Mouse (Mus musculus) erythroid progenitor cell, adult 5-6 weeks (primary cell): ENCODE measurements around the gene Lysmd4. TPM values are rescaled to one million over a fixed set of nuclear protein-coding genes. Genes with fewer than 3 reads are reported as not detected.

Source experiments
- ATAC-seq: replicated peaks from 2 replicates; pipeline ENCODE4 v1.8.0; 2016; ENCODE audit warnings: moderate number of reproducible peaks, mild to moderate bottlenecking, moderate TSS enrichment, inconsistent platforms; ENCODE audit not compliant: poor library complexity, low FRiP score, severe bottlenecking
- total RNA-seq, 2 experiments: library from RNA; stranded (forward) in 1 of 2; stranded (reverse) in 1 of 2; fragments of 150-400 nt in 1 of 2; fragments of 186-747, 209-891 nt in 1 of 2; gene quantifications; 2 replicates each; pipeline versions ENCODE4 v1.2.3 to v1.2.4; 2015 to 2017; ENCODE audit warnings: low replicate concordance in 2 of 2

Gene Lysmd4
- 1.8 TPM in 1 of 2 replicates, not detected in the other for total RNA-seq (2015; ENCODE audit: low replicate concordance)
- 1.3 and 2.3 TPM in 2 replicates for total RNA-seq (2017; ENCODE audit: low replicate concordance)

GRCm38 (mm10) chr7:67222220-67222862, at the start of gene Lysmd4:
TSS of gene Lysmd4 (plus strand) at chr7:67222544.
- ATAC-seq, result peak; percentile 98

DNA sequence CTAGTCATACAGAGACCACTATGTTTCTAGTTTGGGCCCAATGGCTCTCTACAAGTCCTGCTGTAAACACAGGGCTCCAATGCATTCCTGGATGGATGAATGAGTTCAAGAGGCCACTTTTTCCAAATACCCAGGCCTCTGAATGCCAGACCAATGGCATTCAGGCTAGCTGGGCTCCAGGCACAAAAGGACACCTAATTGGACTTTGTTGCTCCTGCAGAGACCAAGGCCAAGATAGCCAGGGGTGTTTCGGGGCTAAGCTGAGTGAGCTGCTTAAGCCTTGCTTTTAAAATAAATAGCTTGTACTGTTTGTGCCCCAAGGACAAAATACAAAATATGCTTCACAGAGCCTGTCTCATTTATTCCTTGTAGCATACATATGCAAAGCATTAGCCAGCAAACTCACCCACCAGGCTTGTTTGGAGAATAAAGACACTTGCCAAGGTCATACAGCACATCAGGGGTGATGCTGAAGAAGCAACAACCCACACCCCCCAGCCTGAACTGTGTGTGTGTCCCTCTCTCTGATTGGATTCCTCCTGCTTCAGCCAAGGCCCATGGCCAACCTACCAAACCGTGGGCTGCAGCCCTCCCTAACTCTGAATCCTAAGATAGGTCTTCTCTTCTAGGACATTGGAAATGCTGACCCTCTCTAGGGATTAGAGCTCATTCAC, 48.7 kb upstream of the Lysmd4 start:
- no peak for ATAC-seq

GRCm38 (mm10) chr7:67183786-67184185, 38.6 kb upstream of the Lysmd4 start:
- no peak for ATAC-seq

DNA sequence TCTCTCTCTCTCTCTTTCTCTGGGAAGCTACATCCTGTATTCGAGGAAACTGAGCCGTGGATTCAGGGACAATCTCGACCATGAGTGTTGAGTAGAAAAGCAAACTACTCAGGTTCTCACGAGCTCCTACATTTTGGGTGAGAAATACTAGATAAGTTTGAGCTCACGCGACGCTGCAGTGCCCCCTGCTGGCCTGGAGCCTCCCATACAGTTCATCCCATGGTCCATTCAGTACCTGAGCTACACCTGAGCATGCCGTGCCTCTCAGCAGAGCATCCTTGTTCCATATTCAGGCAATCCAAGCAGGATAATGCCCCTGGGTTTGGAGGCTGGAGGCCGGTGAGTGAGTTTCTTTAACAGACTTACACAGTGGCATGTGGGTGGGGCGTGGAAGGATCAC, 22.9 kb upstream of the Lysmd4 start:
- 0 out of 2 replicates have a peak, but pooled peaks have one; percentile 63 for ATAC-seq

GRCm38 (mm10) chr7:67203625-67204024, 18.7 kb upstream of the Lysmd4 start:
- ATAC-seq, result no peak

- ATAC-seq, result no peak
These were observed 16.5 kb upstream of the Lysmd4 start for GRCm38 (mm10) chr7:67205734-67206425.

GRCm38 (mm10) chr7:67206496-67206895, 15.8 kb upstream of the Lysmd4 start:
- no peak for ATAC-seq

- ATAC-seq, result no peak
These were observed 14.6 kb upstream of the Lysmd4 start for GRCm38 (mm10) chr7:67207701-67208100.

- no peak for ATAC-seq
These were observed 14.0 kb upstream of the Lysmd4 start for GRCm38 (mm10) chr7:67208317-67208716.

- no peak for ATAC-seq
These were observed 12.1 kb upstream of the Lysmd4 start for GRCm38 (mm10) chr7:67210004-67210833.

- ATAC-seq, result no peak
These were observed 11.0 kb upstream of the Lysmd4 start for GRCm38 (mm10) chr7:67211341-67211740.

DNA sequence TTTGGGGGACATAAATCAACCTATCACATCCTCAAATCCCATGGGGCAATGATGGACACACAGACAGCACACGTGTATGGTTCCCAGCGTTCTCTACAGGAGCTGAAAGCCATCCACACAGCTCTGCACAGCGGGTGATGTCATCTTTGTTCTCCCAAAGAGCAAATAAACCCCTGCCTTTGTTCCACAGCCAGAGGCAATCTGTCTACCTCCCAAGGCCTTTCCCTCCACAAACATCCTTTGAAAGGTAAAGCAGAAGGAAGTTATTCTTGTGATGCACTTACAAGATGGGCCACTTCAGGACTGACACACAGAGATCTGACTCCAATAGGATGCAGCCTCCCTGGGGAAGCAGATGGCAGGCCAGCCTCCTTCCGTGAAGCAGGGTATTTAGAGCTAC, 10.4 kb upstream of the Lysmd4 start:
- ATAC-seq, result no peak

DNA sequence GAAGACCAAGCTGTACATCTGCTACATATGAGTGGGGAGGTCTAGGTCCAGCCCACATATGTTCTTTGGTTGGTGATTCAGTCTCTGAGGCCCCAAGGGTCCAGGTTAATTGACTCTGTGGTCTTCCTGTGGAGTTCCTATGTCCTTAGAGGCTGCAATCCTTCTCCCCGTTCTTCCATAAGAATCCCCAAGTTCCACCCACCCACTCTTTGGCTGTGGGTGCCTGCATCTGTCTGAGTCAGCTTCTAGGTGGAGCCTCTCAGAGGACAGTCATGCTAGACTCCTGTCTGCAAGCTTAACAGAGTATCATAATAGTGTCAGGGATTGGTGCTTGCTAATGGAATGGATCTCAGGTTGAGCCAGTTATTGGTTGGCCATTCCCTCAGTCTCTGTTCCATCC, 8.8 kb upstream of the Lysmd4 start:
- no peak for ATAC-seq

DNA sequence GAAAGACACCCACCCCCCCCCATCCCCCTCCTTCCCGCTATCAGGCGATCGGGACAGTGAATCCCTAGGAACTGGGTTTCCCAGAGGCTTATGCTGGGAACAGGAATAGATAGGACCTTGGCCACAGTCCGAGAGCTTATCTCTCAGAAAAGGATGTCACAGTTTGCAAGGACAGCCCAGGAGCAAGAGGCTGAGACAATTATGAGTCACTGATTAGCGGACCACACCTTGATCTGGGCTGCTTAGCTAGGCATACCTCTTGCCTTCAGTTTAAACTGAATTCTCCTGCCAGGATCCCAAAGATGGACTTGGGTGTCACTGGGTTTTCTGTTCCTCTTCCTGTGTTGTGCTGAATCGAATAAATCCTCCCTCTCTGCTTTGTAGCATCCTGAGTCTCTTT, 6.0 kb upstream of the Lysmd4 start:
- no peak for ATAC-seq

DNA sequence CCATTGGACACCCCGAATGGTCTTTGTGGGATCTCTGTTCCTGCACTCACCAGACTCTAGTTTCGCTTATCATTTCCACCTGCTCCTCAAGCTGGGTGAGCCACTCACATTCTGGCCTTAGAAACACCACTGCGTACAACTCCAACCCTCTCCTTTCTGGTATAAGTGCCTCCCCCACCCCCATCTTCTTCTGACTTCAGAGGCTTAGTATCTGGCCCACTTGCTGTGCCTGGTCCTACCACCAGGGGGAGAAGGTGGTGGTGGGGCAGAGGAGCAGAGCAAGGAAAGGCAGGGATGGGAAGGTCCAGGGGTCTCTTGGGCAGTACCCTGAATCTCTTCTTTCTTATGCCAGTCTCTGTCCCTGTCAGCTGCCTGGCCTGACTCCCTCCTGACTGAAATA, 5.3 kb upstream of the Lysmd4 start:
- peak; percentile 69 for ATAC-seq

- no peak for ATAC-seq
These were observed 3.7 kb downstream of the Lysmd4 start for GRCm38 (mm10) chr7:67225943-67226625.

DNA sequence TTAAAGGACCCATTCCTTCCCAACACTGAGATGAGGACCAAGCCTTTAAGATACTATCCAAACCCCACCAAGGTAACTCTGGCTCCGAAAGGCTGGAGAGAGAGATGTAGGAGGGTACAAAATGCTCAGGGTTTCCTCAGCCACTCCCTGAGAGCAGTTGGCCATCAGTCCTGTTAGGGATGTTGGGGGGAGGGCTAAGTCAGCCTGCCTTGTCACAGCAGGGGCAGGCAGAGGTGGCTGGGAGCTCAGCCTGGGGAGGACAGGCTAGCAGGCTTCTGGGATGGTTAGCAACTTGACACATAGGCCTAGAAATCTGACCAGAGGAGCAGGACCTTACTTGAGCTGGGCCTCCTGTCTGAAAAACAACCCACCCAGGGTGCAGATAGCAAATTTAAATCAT, 5.2 kb downstream of the Lysmd4 start:
- ATAC-seq, result no peak

- no peak for ATAC-seq
These were observed 6.0 kb downstream of the Lysmd4 start for GRCm38 (mm10) chr7:67228390-67228789.

DNA sequence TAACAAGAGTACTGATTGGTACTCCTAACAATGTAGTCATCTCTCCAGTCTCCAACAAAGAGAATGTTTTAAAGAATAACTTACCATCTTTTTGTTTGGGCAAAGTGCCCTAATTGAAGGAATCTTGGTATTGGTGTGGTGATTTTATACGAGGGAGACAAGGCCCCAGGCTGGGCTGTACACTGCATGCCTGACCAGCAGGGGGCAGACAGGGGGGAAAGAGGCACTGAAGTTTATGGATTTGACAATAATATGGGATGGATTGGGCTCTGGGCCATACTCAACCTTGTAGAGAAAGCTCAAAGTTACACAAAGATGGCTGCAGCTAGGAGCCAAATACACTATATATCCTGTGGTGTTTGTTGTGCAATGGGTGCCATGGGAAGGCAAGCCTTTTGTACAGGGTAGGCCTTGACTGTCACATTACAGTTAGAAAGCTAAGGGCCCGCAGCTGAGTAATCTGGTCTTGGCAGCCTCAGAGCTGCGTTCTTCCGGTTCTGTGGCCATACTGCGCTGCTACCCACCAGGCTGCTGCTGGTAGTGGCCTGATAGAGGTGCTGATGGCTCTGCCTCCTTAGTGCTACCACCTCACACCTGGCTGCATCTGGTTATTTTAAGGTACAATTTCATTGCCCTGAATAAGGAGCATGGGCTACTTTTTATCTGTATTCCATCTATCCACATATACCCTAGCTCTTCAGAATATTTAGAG, 6.7 kb downstream of the Lysmd4 start:
- ATAC-seq, result no peak
